Mouse (Mus musculus): Measurements from ENCODE around the gene Mapkapk5.
"Not testable (repeated sequence)": the region's sequence is repeated elsewhere in the genome, so short reads cannot be mapped to it uniquely, and the experiment has no call there.

Mapkapk5 gene

GRCm38 (mm10) chr5:121564468-121564895 lies 18.8 kb upstream of the Mapkapk5 start:
- DNase-seq (ENCODE audit: low spot score), result peak; percentile 90

DNA sequence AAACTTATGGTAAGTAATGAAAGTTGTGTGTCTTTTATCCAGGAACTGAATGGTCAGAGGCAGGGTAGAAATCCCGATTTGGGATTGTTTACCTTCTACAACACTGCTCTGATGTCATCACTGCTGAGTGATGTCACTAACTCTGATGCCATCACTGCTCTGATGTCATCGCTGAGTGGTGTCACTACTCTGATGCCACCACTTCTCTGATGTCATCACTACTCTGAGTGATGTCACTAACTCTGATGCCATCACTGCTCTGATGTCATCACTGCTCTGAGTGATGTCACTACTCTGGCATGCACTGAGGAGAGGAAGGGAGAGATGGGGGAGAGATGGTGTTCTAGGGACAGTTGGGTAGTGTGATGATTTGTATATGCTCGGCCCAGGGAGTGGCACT lies 16.7 kb upstream of the Mapkapk5 start:
- no peak for DNase-seq (ENCODE audit: low spot score)

GRCm38 (mm10) chr5:121549196-121549595 lies 3.5 kb upstream of the Mapkapk5 start:
- DNase-seq (ENCODE audit: low spot score), result no peak

- DNase-seq (ENCODE audit: low spot score), result no peak
Measured at GRCm38 (mm10) chr5:121547084-121547483, 1.4 kb upstream of the Mapkapk5 start.

- peak; percentile 50 for DNase-seq (ENCODE audit: low spot score)
Measured at GRCm38 (mm10) chr5:121546530-121546895, 808 bp upstream of the Mapkapk5 start.

DNA sequence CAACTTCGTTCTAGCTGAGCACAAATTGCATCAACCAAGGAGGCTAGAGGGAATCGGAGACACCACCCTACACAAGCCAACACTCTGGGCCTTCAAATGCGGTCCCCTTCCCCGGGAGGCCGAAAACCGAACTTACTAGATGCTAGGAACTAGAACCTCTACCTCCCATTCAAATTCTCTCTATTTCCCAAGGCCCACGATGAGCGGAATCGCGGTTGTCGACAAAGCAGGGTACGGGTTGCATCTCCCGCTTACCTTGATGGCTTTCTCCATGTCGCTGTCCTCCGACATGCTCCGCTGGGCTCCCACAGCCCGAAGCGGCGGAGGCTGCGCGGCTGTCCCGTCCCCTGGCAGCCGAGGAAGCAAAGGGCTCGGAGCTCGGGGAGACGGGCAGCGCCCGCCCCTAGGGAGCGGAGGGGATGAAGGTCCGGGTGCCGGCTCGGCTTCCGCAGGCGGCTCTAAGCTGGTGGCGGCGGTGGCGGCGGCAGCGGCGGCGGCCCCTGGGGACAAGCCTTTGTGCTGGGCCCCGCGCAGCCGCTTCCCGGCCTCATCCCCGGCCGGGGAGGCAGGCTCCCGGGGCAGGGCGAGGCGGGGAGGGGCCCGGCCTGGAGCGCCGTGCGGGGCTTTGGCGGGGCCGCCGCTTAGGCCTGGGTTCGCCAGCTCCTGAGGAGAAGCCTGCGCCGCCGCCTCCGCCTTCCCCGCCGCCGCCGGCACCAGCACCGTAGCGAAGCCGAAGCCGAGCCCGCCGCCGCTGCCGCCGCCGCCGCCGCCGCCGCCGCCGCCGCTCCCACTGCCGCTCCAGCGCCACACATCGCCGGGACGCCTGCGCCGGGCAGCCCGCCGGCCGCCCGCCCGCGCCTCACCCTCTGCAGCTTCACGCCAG lies 554 bp downstream of the Mapkapk5 start, which contains the start of the genes Adam1a and Gm42878:
Adam1a (minus strand) TSS at position 573 of the 883 bp plus-strand sequence.
Gm42878 (minus strand) TSS at position 573 of the 883 bp plus-strand sequence.
- DNase-seq (ENCODE audit: low spot score), result no peak

DNA sequence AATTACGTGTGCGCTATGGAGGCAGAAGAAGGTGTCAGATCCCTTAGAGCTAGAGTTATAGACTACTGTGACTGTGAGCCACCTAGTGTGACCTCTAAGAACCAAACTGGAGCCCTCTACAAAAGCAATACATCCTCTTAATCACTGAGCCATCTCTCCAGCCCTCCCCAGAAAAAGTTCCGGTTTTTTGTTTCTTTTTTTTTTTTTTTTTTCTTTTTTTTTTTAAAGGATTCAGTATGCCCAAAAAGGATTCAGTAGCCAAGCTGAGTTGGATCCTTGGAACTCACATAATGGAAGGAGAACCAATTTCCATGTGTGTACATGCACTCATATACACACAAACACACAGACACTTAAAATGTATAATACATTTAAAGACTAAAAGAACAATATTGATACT lies 2.3 kb downstream of the Mapkapk5 start:
- no peak for DNase-seq (ENCODE audit: low spot score)

DNA sequence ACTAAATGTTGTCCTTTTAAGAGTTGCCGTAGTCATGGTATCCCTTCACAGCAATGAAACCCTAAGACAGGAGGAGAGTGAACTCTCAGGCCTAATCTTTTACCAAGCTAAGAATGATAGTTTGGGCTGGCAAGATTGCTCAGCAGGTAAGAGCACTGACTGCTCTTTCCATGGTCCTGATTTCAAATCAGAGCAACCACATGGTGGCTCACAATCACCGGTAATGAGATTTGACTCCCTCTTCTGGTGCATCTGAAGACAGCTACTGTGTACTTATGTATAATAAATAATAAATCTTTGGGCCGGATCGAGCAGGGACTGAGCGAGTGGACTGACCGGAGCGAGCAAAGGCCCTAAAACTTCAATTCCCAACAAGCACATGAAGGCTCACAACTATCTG lies 4.5 kb downstream of the Mapkapk5 start:
- DNase-seq (ENCODE audit: low spot score), result no peak

DNA sequence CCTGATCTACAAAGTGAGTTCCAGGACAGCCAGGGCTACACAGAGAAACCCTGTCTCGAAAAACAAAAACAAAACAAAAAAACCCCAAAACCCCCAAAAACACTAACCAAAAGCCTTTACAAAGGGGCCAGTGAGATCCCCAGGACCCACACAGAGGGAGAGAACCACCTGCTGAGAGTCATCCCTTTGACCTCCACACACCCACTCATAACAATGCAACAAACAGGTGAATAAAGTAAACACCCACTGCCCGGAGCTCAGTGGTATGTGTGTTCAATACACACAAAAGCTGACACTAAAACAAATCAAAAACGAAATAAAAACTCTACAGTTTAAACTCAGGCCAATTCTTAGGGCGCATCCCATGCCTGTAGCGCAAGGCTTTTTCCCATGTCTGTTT lies 5.6 kb downstream of the Mapkapk5 start:
- DNase-seq (ENCODE audit: low spot score), result no peak

DNA sequence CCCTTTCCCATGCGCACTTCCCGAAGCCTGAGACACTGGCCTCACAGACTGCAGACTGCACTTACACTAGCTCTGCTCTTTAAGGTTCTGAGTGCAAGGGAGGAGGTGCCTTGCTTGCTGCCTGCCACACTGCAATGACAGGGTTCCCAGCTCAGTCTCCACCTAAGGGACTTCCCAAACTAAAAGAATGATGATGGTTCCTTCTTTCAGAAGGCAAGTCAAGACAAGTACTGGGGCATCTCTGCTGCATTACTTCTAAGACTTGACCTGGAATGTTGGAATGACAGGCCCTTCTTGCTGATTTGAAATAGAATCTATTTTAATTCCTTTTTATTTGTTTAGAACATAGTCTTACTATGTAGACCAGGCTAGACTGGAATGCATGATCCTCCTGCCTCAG lies 8.1 kb downstream of the Mapkapk5 start:
- no peak for DNase-seq (ENCODE audit: low spot score)

DNA sequence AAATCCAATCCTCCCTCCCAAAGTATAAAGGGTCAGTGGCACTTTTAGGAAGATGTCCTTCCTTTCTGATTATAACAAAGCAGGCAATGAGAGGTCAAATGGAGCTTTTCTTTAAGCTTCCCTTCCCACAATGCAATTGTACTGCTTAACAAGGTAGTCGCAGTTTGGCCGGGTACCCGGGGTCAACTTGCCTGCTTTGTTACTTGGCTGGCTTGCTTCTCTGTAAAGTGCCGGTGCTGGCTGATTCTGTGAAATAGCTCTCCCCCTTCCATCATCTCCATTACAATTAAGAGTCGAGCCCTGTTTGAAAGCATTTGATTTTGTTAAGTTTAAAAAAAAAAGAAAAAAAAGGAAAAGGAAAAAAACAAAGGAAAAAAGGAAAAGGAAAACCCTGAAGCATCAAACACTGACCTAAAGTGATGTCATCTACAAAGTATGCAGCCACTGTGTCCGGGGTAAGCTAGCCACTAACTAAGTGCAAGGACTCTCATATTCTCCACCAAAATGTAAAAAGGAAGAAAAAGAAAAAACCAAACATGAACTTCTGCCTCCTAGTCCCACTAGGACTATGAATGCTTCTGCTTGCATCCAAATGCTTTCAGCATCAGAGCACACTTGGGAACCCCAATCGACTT lies 8.7 kb downstream of the Mapkapk5 start:
- no peak for DNase-seq (ENCODE audit: low spot score)

DNA sequence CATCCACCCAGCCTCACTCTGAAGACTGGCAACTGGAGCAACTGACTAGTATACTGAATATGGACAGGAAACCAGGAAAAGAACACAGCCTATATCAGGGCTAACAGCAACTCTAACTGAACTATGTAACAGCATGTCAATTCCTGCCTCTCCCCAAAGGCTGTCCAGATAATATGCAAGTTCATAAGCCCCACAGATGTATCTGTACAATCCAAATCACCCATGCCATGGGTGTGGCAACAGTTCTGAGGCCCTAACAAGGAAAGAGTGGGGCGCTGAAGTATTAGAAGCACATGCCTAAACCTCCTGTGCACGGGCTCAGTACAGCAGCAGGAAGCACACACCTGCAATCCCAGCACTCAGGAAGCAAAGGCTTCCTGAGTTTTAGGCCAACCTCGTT lies 10.6 kb downstream of the Mapkapk5 start:
- no peak for DNase-seq (ENCODE audit: low spot score)

DNA sequence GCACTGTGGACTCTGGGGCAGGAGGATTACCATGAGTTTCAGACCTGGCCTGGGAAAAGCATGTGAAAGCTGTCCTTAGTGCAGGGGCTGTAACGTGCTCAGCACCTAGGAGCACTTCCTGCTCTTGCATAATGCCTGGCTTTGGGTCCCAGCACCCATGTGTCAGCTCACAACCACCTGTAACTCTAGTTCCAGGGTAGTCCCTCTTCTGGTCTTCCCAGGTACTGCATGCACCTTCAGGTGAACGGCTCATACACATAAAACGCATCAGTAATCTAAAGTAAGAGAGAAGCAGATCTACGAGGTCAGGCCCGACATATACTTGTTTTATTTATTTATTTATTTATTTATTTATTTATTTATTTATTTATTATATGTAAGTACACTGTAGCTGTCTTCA lies 11.2 kb downstream of the Mapkapk5 start:
- DNase-seq (ENCODE audit: low spot score), result no peak

- no peak for DNase-seq (ENCODE audit: low spot score)
Measured at GRCm38 (mm10) chr5:121526961-121527360, 18.7 kb downstream of the Mapkapk5 start.

DNA sequence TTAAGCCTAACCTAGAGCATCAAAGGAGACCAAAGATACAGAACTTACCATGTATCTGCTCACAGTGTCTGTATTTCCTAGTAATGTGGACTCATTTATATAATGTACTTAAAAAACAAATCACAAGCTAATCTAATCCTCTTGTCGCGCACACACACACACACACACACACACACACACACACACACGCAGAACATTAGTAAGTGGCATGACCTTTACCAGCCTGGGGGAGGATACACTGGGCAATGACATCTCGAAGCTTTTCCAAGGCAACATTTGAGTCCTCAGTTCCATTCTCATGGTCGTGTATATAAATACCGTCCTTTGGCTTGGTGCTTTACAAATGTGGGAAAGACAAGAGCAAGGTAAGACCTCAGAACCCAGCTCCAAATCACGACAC lies 19.2 kb downstream of the Mapkapk5 start:
- DNase-seq (ENCODE audit: low spot score), result no peak

DNA sequence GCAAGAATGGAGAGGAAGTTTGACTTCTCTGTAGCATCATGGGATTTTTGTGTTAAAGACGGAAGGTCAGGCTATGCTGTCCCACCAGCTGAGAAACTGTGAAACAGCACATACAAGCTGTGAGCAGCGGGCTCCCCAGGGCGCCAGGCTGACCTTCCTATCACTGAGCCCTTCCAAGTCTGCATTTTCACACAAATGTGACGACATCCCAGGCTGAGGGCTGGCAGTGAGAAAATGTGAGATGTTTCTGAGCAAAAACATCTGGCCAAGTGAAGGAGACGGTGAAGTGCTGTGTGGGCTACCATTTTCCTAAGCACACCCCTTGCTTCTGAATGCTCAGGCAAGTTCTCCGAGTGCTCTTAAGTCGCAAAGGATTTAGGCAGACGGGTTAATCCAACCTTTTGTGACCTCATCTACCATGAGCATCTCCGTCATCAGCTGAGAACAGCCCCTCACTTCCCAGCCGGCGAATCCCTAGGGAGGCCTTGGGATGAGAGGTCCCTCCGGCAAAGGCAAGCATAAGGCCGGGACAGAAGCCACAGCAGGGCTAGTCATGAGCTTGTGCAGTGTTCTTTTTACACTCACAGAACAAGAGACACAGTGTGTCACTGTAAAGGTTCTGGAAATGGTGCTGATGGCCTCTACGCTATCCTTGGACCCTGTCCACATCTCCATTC lies 19.8 kb downstream of the Mapkapk5 start:
- DNase-seq (ENCODE audit: low spot score), result no peak

DNA sequence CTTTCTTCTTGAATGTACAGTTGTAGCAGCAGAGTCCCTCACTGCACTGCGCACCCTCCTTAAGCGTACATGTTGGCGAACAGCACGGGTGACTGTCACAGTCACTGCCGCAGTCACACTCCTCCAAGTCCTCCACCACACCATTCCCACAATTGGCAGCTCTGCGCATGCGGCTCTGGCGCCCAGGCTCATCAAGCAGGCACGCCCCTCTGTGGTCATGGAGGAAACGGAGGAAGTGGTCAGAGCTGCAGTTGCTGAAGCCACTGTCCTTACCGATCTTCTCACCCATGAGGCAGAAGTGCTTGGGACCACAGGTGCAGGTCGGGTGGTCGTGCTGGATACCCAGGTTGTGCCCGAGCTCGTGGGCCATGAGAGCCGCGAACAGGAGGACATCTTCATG lies 25.9 kb downstream of the Mapkapk5 start:
- DNase-seq (ENCODE audit: low spot score), result not testable (repeated sequence)

DNA sequence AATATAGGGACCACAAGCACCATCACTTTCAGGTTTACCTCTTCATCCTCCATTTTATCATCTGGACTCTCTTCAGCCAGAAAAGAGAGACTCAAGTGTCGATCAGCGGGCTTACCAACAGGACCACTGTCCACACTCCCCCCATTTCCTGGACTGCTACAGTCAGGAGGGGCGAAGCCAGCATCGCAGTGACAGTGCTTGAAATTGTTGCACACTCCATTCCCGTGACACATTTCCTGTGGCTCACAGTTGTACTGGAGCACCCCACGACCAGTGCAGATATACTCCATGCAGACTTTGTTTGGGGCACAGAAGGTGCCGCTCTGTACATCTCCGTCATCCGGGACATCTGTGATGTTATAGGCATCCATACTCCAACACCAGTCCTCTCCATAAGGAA lies 26.7 kb downstream of the Mapkapk5 start:
- DNase-seq (ENCODE audit: low spot score), result no peak

DNA sequence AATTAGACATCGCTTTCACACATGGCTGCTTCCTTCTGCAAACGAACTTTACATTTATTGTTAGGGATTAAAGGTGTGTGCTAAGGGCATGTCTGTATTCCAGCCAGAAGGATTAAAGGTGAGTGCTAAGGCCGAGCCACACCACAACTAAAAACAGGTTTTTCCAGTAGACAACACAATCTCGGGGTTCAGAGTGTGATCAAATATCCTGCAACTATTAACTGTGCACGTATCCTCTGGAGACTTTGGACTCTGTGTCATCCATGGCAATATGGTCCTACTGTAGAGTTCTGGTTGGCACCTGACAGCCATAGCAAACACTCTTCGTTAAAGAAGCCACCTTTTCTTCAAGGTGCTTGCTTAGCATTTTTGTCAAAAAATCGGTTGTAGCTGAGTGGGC lies 35.7 kb downstream of the Mapkapk5 start:
- DNase-seq (ENCODE audit: low spot score), result no peak

- no peak for DNase-seq (ENCODE audit: low spot score)
Measured at GRCm38 (mm10) chr5:121506846-121507245, 38.9 kb downstream of the Mapkapk5 start.

GRCm38 (mm10) chr5:121503231-121503630 lies 42.5 kb downstream of the Mapkapk5 start, which contains the start of gene Adam1b:
Adam1b (minus strand) TSS chr5:121503435.
- DNase-seq (ENCODE audit: low spot score), result no peak

GRCm38 (mm10) chr5:121501424-121501996 lies 44.2 kb downstream of the Mapkapk5 start:
- not testable (repeated sequence) for DNase-seq (ENCODE audit: low spot score)
